Mouse (Mus musculus) thymus, postnatal 4 days (tissue): ENCODE measurements around the gene Ubr2.

Experiments used
- DNase-seq: peaks from one replicate; pipeline ENCODE4 v3.0.0; 2021

Ubr2 gene

DNA sequence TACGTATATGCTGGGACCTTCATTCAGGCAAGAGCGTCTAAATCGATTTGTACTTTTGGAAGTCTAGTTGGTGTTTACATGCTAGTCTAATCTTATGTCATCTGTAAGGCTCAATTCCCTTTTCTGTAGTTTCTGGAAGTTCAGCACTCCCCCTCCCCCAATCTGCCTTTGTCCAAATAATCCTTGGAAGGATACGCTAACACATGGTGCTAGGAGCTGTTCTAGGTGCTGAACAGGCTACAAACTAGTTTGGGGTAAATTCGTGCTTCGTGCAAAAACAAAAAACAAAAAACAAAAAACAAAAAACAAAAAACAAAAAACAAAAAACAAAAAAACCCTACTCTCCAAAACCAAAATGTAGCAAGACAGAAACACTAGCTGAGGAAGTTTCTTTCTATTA, 89.5 kb downstream of the Ubr2 start:
- no peak for DNase-seq

DNA sequence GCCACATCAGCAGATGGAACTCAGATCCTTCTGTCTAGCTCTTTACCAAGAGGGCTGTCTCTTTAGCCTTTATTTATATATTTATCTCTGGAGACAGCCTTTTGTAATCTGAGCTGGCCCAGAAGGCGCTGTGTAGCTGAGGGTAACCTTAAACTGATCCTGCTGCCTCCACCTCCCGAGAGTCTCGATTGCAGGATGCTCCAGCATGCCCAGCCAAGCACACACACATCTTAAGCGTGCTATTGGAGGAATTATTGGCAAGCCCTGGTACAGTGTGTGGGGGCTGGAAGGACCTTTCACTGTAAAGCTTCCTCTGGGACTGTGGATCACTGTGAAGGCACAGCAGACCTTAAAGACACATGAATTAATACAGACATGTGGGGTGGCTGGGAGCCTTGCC, 91.4 kb downstream of the Ubr2 start:
- DNase-seq = no peak

DNA sequence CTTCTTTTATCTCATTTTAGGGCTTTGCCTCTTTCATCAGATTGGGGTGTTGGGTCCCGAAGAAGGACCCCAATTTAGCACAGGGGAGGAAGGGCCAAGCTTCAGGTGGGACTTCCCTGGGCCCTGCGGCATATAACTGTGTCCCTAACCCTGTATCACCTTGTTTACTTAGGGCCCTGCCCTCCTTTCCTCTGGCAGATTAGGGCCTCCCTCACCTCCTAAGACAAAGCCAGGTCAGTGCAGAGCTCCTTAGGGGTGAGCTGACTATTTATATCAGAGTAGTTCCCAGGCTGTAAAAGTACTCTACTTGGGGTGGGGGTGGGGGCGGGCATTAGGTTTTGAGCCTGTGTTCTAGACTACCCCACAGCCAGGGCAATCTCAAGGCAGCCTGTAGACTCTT, 95.2 kb downstream of the Ubr2 start:
- no peak for DNase-seq

DNA sequence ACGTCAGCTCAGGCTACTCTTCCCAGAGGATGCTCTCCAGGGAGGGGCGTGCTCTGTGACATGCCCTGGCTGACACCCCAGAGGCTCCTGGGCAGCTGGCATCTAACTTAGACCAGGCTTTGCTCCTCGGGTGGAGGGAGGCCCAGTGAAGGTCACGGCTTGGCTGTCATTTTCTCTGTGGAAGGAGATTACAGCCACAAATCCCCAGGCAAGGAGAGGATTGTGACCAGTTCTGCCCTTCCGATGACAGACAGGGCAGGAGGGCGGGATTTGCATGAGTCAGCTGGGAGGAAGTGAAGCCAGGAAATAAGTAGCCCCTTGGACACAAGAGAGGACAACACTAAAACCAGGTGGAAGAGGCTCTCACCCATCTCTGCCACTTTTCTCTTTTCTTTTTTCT, 98.0 kb downstream of the Ubr2 start:
- no peak for DNase-seq

DNA sequence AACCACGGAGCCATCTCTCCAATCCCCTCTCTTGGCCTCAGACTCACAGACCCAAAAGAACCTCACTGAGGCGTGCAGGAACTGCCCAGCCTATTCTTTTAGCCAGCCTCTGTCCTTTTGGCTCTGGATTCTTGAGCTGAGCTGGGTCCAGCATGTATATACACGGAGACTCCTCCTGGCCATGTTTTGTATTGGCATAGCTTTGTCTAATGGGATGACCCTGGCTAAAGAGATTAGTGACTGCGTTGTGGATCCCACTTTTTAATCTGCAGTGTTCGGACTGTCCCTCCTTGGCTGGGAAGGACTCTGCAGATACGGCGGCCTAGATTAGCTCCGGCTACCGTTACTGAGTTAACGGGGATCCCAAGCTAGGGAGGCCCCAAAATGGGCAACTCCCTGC, 100.2 kb downstream of the Ubr2 start, which contains the start of gene Prph2:
Gene Prph2, plus strand, starts transcription at position 274 of the 400 bp plus-strand sequence.
- DNase-seq = no peak

DNA sequence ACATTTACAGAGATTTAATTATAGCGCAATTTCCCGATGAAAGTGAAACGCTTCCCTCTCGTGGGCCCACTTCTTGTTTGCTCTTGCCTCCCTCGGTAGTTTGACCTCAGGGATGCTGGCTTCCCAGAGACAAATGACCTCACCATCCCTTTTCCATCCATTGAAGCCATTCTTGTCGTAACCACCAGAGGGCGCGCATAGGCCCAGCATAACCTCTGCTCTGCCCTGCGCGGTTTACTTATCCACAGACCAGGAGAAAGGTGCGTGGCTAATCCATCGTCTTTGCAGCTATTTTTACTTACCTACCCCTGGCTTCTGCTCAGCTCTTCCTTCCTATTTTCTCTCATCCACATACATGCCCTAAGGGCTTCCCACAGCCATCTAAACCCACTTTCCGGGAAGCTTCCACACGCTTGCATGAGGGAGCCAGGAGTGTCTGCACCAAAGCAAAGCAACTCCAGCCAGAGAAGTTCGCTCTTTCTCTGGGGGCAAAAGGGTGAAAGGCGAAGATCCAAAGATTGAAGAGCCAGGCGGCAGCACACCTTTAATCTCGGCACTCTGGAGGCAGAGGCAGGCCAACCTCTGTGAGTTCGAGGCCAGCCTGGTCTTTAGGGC, 106.4 kb downstream of the Ubr2 start:
- DNase-seq = peak; percentile 81

DNA sequence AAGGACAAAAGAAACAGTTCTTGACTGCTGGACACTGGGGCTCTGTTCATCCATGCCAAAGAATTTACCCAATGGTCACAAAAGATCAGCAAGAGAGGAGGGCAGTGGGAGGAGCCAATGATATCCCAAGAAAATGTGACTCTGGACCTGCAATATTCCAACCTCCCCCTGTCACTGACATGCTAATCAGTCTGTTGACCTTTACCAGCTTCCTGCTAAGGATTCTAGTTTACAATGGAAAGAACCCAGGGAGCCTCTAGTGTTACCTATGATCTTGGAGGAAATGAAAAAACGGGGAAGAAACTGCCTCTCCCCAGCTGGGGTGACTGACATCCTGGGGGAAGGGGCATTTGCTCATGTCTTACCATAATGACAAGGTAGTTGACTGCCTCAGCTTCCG, 109.4 kb downstream of the Ubr2 start:
- DNase-seq = no peak

DNA sequence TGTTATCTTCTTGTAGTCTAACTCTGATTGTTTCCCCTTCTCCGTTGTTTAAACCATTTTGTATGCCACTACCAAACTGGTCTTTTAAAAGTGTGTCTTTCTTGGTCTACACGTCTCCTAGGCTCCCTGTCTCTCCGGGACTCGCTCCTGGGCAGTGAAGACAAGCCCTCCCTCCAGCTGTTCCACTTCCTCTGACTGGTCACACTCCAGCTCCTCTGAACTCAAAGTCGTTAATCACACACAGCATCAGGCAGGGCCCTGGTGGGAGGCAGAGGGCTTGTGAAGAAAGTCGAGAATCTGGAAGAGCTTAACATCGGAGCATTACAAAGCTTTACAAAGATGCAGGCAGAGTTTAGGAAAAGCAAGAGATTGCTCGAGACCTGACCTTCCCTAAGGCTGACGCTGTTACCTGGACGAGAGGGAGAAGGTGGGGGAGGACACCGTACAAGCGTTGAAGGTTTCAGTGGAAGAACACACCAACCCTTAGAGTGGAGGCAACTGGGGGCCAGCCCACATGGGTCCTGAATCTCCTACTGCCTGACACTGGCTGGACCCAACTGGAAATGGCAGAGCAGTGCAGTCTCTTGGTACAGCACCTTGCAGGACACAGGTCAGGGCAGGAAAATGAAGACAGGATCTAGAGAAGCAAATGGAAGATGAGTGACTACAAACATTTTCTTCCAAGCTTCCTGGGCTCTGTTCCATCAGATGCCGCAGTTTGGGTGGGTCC, 113.0 kb downstream of the Ubr2 start:
- no peak for DNase-seq

DNA sequence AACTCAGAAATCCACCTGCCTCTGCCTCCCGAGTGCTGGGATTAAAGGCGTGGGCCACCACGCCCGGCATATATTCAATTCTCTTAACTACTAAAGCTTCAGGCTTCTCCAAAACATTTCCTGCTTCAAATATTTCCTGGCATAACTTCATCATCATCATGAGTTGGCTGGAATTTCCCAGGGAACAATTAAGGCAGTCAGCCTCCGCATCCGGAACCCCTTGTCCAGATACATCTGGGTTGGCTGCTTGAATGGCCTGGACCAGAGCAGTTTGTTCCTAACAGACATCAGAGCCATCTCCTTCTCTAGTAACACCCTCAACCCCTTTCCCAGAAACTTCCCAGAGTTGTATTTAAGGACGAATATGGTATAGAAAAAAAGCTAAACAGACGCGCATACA, 114.9 kb downstream of the Ubr2 start:
- DNase-seq = no peak

DNA sequence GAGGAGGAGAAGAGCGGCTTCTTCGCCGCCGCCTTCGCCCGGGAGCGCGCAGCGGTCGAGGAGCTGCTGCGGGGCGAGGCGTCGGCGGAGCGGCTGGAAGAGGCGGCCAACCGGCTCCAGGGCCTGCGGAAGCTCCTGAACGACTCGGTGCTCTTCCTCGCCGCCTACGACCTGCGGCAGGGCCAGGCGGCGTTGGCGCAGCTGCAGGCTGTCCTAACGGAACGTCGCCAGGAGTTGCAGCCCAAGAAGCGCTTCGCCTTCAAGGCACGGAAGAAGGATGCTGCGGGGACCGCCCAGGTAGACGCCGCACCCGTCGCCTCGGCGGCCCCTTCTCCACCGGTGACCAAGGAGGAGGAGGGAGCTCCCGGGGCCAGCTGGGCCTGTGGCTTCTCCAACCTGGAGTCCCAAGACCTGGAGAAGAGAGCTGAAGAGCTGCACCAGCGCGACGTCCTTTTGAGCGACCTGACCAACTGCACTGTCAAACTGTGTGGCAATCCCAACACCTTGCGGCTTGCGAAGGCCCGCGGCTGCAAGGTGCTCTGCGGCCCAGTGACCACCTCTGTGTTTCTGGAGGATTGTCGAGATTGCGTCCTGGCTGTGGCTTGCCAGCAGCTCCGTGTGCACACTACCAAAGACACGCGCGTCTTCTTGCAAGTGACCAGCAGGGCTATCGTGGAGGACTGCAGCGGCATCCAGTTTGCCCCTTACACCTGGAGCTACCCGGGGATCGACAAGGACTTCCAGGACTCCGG, 119.3 kb downstream of the Ubr2 start:
- peak; percentile 69 for DNase-seq

DNA sequence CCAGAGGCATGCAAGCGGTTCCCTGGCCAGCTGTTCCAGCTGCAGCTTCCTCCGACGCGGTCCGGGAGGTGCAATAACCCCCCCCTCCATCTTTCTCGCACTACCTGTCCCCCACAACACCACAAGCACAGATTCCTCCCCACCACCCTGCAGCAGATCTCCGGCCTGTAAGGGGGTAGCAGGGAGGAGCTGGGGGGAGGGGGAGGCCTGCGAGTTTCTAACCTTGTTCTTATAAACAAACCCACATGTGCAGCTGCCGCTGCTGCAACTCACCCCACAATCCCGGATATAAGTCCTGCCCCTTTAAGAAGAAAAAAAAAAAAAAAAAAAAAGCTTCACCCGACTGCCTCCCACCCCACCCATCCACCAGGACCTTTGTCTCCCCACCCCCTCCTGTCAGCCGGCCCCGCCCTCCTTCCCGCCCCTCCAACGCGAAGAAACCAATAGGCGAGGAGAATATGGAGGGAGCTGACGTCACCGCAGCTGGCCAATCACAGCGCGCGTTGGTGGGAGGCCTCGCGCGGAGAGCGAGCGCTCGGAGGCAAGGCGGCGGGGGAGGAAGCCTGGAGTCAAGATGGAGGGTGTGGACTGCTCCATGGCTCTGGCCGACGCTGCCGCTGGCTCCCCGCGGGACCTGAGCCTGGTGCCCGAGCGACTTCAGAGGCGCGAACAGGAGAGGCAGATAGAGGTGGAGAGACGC, 120.1 kb downstream of the Ubr2 start, which contains the start of gene Tbcc:
Gene Tbcc, plus strand, starts transcription at position 569 of the 700 bp plus-strand sequence.
- peak; percentile 97 for DNase-seq

DNA sequence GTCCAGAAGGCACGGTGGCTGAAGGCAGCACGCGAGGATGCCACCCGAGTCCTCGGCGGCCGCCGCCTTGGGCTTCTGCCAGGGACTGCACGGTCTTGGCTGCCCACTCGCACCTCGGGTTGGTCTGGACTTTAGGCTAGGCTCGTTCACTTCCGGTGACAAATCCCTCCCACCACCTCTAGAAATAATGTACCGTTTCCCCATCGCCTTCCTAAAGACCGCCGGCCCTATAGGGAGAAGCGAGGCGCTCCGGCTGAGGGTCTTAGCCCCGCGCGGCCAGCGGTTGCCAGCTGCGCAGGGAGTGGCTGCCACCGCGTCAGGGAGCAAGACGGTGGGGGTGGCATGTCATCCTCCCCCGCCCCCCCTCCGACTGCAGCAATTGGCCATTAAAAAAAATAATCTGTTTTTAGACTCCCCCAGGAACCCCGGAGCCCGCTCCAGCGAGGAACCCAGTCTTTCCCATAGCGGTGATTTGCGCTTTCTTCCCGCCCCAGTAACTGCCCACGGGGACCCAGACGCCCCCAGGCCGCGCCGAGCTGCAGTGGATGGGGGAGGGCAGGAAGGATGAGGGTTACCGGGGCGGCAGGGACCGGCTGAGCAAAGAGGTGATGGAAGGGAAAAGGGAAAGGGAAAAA, 120.8 kb downstream of the Ubr2 start:
- peak; percentile 73 for DNase-seq

DNA sequence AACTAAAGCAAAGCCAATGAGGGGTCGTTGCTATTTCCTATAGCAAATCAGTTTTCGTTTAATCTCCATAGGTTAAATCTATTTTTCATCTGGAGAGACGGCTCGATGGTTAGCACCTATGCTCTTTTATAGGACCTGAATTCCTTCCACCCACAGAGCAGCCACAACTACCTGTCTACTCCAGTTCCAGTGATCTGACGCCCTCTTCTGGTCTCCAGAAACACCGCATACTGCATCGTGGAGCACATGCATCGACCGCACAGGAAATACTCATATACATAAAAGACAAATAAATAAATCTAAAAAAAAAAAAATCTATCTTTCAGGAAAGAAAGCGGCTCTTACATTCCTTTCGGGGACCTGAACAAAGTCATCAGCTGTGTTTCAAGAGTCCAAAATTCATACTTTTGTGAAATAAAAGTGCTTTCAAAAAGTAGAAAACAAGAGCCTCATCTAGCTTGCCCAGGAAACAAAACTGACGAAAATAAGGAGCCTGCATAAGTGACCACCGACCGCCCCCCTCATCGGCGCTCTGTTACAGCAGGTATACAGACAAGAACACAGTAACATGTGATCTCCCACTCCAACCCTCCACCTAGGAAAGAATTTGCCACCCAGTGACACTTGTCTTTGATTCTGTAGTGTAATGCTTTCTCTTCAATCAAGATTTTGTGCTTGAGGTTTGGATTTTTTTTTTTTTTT, 121.7 kb downstream of the Ubr2 start:
- DNase-seq = peak; percentile 55

DNA sequence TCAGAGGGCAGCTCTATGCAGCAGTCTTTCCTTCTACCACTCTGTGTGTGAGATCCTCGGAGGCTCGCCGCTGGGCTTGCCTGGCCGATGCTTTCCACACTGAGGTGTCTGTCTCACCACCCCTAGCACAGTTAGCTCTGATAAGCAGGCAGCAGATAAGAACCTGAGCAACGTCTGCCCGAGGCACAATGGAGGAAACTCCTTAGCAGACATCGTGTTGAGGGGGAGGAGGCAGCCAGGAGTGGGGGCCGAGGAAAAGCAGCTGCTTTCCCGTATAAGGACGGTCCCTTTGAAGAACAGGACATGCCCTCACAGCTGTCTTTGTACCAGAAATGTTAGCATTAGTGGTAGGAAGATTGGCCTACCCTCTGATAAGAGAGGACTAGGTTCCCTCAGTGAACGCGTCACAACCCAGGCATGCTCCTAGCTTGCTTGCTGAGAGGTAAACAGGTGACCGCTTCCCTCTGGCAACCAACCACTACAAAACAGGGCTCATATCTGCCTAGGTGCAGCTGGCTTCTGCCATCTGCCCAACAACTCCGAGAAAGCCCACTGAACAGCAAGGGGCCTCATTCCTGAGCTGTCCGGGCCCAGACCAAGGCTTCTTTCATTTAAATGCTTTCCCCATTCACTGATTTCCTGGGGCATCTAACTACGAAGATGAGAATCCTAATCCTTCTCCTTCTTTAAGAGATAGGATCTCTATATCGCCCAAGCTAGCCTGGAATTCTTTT, 124.3 kb downstream of the Ubr2 start:
- no peak for DNase-seq

DNA sequence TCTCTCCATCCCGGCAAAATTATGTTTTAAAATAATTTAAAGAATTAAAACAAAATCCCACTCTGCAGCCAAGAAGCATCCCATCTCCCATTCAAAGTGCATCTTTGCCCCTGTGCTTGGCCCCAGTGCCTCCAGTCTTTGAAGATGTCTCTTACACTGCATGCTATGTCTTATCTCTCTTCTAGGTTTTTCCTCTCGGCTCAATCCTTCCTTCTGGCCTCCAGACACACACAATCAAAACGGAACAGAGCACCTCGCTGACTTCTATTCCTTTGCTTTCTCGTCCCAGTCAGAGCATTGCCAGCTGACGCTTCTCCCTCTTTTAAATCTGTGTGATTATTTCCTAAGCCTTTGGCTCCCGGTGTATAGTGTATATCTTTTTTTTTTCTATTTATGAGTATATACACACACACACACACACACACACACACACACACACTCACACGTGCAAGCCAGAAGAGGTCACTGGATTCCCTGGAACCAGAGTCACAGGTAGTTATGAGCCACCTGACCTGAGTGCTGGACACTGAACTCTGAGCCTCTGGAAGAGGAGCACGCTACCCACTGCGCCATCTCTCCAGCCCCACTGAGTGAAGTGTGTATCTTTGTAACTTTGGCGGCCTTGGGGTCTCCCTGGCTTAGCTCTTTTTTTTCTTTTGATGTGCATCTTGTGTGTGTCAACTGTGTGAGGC, 125.0 kb downstream of the Ubr2 start:
- no peak for DNase-seq

DNA sequence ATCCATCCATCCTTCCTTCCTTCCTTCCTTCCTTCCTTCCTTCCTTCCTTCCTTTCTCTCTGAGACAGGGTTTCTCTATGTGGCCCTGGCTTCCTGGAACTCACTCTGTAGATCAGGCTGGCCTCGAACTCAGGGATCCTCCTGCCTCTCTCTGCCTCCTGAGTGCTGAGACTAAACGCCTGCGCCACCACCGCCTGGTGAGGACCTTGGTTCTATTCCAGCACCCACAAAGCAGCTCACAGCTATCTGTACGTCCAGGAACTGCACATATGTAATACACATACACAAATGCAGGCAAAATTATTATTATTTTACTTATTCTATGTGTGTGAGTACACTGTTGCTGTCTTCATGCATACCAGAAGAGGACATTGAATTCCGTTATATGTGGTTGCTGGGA, 125.6 kb downstream of the Ubr2 start:
- DNase-seq = no peak

DNA sequence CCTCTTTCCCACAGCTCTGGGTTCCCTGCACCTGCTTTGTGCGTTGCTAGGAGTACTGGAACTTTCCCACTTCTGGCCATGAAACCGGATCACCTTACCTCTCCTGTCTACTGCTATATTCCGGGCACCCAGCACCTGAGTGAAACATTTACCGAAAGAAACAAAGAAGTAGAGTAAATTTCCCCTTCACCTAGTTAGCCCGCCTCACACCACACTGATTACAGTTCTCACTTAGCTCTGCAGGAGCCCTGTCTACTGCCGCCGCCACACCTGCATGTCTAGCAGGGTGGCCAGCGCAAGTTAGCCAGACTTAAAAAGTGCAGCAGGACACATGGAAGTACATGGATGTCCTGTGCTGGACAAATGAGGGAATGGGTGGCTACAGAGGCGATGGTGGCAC, 127.2 kb downstream of the Ubr2 start:
- no peak for DNase-seq

DNA sequence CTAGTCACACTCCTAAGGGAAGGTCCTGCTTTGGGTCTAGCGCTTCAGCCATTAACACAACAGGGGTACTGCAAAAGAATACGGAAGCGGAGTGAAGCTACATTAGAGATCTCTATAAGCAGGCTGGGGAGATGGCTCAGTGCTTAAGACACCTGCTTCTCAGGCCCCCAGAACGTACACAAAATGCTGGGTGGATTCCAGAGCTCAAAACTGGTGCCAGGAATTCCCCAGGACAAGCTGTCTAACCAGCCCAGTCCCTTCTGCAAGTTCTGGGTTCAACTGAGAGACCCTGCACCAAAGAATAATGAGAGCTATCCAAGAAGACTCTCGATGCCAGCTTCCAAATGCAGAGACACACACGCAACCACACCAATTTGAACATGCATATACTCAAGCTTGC, 128.6 kb downstream of the Ubr2 start:
- DNase-seq = no peak

DNA sequence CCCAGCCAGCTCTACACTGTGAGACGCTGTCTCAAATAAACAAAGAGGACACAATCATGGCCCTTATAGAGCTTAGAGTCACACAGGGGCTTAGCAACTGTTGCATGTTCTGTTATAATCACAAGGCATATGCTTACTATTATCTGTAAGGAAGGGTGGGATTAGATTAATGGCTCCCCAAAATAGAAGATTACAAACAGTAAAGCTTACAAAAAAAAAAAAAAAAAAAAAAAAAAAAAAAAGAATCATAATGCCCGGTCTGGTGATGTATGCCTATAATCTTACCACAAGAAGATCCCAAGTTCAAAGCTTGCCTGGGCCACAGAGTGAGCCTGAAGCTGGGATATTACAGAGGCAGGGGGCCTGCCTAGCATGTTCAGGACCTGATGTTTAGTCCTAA, 130.0 kb downstream of the Ubr2 start:
- DNase-seq = no peak

DNA sequence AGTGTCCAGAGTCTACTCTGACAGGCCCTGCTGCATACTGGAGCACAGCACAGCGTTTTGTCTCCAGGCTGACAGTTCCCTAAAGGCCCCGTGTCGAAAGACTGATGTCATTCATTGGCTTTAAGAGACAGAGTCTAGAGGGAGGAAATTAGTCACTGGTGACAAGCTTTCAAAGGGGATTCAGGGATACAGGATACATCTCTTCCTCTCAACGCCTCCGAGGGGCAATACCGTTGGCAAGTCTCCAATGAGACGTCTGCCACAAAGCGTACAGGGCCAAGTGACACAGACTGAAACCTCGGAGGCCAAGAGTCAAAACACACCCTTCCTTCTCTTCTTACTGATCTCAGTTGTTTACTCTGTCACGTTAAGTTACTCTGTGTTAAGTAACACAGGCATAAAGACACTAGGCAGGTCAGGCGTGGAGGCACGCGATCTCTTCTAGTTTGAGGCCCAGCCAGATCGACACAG, 130.5 kb downstream of the Ubr2 start:
- no peak for DNase-seq
